Mouse (Mus musculus) cortical plate, adult 2 months (tissue): Measurements from ENCODE around the gene Arl14. TPM values are rescaled to one million over a fixed set of nuclear protein-coding genes. Genes with fewer than 3 reads are reported as not detected.
"Not testable (repeated sequence)": the region's sequence is repeated elsewhere in the genome, so short reads cannot be mapped to it uniquely, and the experiment has no call there.

ENCODE experiments used
- H3K27ac ChIP-seq: fragments of 200-500 bp; 2 replicates; pipeline ENCODE4 v1.5.1; 2012; ENCODE audit warnings: low read length, control low read depth, inconsistent platforms; ENCODE audit not compliant: insufficient read depth
- H3K4me1 ChIP-seq: fragments of 200-500 bp; 2 replicates; pipeline ENCODE4 v1.6.1; 2011; ENCODE audit warnings: low read length; ENCODE audit not compliant: control insufficient read depth, insufficient read depth
- H3K4me3 ChIP-seq: fragments of 200-500 bp; 2 replicates; pipeline ENCODE4 v1.5.1; 2011; ENCODE audit warnings: mild to moderate bottlenecking, low read length, control low read depth; ENCODE audit not compliant: insufficient read depth
- CTCF ChIP-seq: fragments of 200-500 bp; IDR thresholded peaks from 2 replicates; pipeline ENCODE4 v1.5.1; 2011; ENCODE audit warnings: mild to moderate bottlenecking, control low read depth, low read length; ENCODE audit not compliant: insufficient read depth; ENCODE audit errors: extremely low read depth
- POLR2A ChIP-seq: fragments of 200-500 bp; IDR thresholded peaks from 2 replicates; pipeline ENCODE4 v1.6.1; 2011; ENCODE audit warnings: mild to moderate bottlenecking, low read length, control low read depth; ENCODE audit not compliant: insufficient read depth; ENCODE audit errors: extremely low read depth
- polyA plus RNA-seq: library from polyadenylated mRNA; depleted of rRNA; stranded (reverse); fragments of >200 nt; gene quantifications from 2 replicates; pipeline ENCODE4 v1.2.3, GENCODE M21; 2012

The Arl14 gene
- polyA plus RNA-seq, 1 experiment, result not detected

DNA sequence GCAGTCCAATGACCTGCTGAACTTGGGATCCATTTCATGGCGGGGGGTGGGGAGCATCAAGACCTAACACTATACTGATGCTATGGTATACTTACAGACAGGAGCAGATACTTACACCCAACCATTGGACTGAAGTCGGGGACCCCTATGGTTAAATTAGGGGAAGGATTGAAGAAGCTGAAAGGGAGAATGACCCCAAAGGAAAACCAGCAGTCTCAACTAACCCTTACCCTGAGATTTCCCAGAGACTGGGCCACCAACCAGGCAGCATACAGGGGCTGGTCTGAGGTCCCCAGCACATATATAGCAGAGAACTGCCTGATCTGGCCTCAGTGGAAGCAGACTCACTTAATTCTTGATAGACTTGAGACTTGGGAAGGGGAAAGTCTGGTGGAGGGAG lies 10.0 kb upstream of the Arl14 start:
- no peak overlapping the region for H3K4me3 ChIP-seq
- no peak overlapping the region for H3K27ac ChIP-seq
- no peaks in the 10 kb centered on the region for H3K4me1 ChIP-seq
- TF ChIP-seq POLR2A, result no peak
- TF ChIP-seq CTCF, result no peak

GRCm38 (mm10) chr3:69213465-69213864 lies 8.8 kb upstream of the Arl14 start:
- TF ChIP-seq POLR2A (no peak), CTCF (no peak)
- no peak overlapping the region for H3K27ac ChIP-seq
- no peaks in the 10 kb centered on the region for H3K4me1 ChIP-seq
- no peak overlapping the region for H3K4me3 ChIP-seq

DNA sequence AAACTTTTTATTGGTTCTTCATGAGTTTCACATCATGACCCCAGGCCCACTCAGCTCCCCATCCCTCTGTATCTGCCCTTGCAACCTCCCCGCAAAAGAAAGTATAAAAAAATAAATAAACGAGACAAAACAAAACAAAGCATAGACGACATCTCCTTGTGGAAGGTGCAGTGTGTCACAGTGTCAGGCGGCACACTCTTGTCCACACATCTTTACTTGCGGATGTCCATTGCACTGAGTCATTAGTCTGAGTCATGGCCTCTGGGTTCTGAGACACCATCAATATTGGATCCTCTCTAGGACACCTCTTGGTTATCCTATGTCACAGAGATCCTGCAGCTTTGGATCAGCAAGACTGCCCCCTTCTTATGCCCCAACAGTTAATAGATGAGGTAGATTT lies 7.7 kb upstream of the Arl14 start:
- no peaks in the 10 kb centered on the region for H3K4me1 ChIP-seq
- H3K4me3 ChIP-seq, result no peak overlapping the region
- TF ChIP-seq CTCF (no peak), POLR2A (no peak)
- no peak overlapping the region for H3K27ac ChIP-seq

DNA sequence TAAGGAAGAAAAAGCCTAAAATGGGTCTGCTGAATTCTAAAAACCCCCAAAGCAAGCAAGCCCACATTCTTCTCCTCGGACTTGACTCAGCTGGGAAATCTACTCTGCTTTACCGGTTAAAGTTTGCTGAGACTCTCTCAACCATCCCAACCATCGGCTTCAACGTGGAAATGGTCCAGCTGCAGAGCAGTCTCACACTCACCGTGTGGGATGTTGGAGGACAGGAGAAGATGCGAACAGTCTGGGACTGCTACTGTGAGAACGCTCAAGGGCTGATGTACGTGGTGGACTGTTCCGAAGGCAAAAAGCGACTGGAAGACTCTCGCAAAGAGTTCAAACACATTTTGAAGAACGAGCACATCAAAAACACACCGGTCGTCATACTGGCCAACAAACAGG lies 282 bp downstream of the Arl14 start:
- H3K4me3 ChIP-seq, result no peak overlapping the region
- H3K27ac ChIP-seq, result no peak overlapping the region
- H3K4me1 ChIP-seq, result no peaks in the 10 kb centered on the region
- no peak for TF ChIP-seq CTCF
- TF ChIP-seq POLR2A, result no peak

DNA sequence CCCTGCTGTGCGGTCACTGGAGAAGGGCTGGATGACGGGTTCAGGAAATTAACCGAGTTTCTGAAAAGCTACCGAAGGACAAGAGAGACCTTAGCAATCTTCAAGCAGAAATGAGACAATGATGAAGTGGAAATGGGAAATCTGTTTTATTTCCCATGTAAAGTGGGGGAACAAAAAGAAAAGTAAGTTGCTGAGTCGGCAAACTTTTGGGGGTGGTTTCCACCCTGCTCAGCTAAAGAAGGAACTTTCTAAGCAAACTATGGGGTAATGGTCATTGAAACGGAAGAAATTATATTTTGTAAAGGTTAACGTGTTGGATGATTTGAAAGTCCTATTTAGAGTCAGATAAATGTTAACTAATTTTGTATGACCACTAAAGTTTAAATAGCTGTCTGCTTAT lies 768 bp downstream of the Arl14 start:
- no peaks in the 10 kb centered on the region for H3K4me1 ChIP-seq
- no peak overlapping the region for H3K27ac ChIP-seq
- no peak overlapping the region for H3K4me3 ChIP-seq
- TF ChIP-seq CTCF (no peak), POLR2A (no peak)

GRCm38 (mm10) chr3:69223666-69224065 lies 1.4 kb downstream of the Arl14 start:
- Histone ChIP-seq H3K4me1 (no peaks in the 10 kb centered on the region), H3K4me3 (no peak overlapping the region), H3K27ac (no peak overlapping the region)
- TF ChIP-seq CTCF, result no peak
- TF ChIP-seq POLR2A, result no peak

DNA sequence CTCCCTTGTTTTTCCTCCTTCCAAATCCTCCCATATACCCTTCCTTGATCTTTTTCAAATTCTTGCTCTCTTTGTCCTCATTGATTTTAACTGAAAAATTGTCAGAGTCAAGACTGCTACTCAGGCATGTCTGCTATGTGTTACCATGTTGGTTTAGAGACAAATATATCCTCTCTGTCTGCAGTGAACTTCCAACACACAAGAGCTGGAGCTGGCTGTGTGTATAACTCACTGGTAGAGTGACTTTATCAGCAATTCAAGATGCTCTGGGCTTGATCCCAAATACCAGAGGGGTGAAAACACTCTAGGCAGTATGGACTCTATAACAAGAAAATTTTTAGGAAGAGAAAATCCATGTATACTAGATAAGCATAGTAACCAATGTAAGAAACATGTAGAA lies 2.8 kb downstream of the Arl14 start:
- H3K4me3 ChIP-seq, result no peak overlapping the region
- no peaks in the 10 kb centered on the region for H3K4me1 ChIP-seq
- TF ChIP-seq POLR2A (no peak), CTCF (no peak)
- no peak overlapping the region for H3K27ac ChIP-seq

GRCm38 (mm10) chr3:69226496-69226895 lies 4.3 kb downstream of the Arl14 start:
- Histone ChIP-seq H3K4me1 (no peaks in the 10 kb centered on the region), H3K4me3 (no peak overlapping the region), H3K27ac (no peak overlapping the region)
- no peak for TF ChIP-seq CTCF

DNA sequence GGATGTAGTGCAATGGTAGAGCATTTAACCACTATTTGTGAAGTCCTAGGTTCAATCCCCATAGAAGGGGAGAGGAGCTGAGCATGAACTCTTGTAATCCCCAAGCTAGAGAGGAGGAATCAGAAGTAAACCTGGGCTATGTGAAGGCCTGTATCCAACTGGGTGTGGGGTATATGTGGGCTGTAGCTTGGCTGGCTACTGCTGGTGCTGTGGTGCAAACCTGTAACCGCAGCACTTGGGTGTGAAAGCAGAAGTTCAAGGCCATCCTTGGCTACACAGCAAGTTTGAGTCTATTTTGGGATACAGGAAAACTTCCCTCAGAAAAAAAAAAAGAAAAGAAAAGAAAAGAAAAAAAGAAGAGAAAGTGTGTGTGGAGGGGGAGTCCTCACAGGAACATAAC lies 5.8 kb downstream of the Arl14 start:
- Histone ChIP-seq H3K4me1 (no peaks in the 10 kb centered on the region), H3K27ac (no peak overlapping the region), H3K4me3 (no peak overlapping the region)
- TF ChIP-seq CTCF (no peak), POLR2A (no peak)

DNA sequence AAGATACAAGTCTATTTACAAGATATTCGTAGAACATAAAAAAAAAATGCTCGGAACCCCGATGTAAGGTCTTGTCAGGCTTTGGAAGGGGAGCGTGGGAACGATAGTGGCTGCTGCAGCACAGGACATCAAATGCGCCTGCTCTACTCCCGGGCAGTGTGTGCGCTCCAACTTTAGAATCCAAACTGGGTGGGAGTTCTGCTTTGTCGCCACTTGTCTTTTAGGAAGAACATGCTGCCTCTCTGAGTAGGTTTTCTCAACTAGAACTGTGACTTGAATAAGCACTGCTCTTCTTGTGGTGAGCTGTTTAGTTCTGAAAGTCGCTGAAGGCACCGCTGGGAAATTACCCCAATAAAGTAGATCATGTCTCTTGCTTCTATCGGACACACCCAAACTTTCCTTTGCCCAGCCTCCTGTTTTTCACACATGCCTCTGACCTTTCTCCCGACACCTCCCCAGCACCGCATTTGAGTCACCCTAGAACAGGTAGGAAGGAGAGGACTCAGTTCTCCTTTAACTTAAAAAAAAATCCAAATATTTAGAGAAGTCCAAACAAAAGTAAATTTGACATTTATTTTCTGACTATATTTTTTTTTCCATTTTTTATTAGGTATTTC lies 9.4 kb downstream of the Arl14 start:
- H3K27ac ChIP-seq, result no peak overlapping the region
- TF ChIP-seq CTCF, result no peak
- no peaks in the 10 kb centered on the region for H3K4me1 ChIP-seq
- no peak overlapping the region for H3K4me3 ChIP-seq

DNA sequence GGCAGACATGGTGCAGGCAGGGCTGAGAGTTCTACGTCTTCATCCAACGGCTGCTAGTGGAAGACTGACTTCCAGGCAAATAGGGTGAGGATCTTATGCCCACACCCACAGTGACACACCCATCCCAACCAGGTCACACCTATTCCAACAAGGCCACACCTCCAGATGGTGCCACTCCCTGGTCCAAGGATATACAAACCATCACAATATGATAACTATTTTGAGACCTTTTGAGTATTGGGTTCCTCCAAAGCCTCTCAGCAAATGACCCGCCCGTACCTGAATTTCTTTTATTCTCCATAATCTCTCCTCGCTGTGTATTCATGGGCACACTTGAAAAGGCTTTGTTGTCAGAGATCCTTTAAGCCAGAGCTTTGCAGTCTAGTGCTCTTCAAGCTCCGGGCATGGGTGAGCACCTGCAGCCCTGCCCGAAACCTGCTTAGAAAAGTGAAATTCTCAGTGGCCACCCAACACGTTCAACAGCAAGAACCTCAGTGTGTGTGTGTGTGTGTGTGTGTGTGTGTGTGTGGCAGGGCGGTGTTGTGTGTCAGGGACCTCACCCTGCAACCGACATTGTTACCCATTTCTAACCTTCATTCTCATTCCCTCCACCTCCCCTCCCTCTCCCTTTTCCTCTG lies 11.5 kb downstream of the Arl14 start:
- H3K27ac ChIP-seq, H3K4me1 ChIP-seq, H3K4me3 ChIP-seq: not testable (repeated sequence)
